Mouse (Mus musculus) limb, embryonic 10.5 days (tissue): ENCODE results near the gene Gm7694. TPM values are rescaled to one million over a fixed set of nuclear protein-coding genes. Genes with fewer than 3 reads are reported as not detected.

ENCODE experiments used
- DNase-seq: peaks from one replicate; pipeline ENCODE4 v3.0.0-alpha.2; 2017; ENCODE audit warnings: low spot score
- H3K27ac ChIP-seq: fragments of 300-500 bp; sonication (generic); 2 replicates; pipeline ENCODE4 v1.5.1; 2016; ENCODE audit warnings: mild to moderate bottlenecking
- H3K27me3 ChIP-seq: fragments of 300-500 bp; sonication (generic); 2 replicates; pipeline ENCODE4 v1.6.1; 2016; ENCODE audit warnings: low read depth, mild to moderate bottlenecking; ENCODE audit not compliant: poor library complexity, severe bottlenecking
- H3K36me3 ChIP-seq: fragments of 300-500 bp; sonication (generic); 2 replicates; pipeline ENCODE4 v1.6.1; 2016; ENCODE audit warnings: mild to moderate bottlenecking, moderate library complexity
- H3K4me1 ChIP-seq: fragments of 300-500 bp; sonication (generic); 2 replicates; pipeline ENCODE4 v1.6.1; 2016
- H3K4me3 ChIP-seq: fragments of 300-500 bp; sonication (generic); 2 replicates; pipeline ENCODE4 v1.5.1; 2016; ENCODE audit warnings: mild to moderate bottlenecking, moderate library complexity
- H3K9me3 ChIP-seq: fragments of 300-500 bp; sonication (generic); replicated peaks from 2 replicates; pipeline ENCODE4 v1.6.1; 2016; ENCODE audit warnings: mild to moderate bottlenecking
- WGBS: fragments of 180-500 bp; shearing (Covaris S2); methylation state at CpG from one replicate; pipeline ENCODE4 v1.1.7; 2016; 5-methylcytosine and 5-hydroxymethylcytosine counted together
- polyA plus RNA-seq: library from polyadenylated mRNA; unstranded; fragments of >200 nt; fragmentation: Nextera tagmentation; extraction: Ambion mirVana; gene quantifications from 2 replicates; pipeline ENCODE4 v1.2.1, GENCODE M21; 2016

Gene Gm7694
- polyA plus RNA-seq = 1.9 and 2.3 TPM in 2 replicates

- Histone ChIP-seq H3K36me3 (no peaks in the 10 kb centered on the region), H3K27me3 (no peaks in the 10 kb centered on the region), H3K9me3 (no peaks in the 10 kb centered on the region), H3K27ac (no peak within 1 kb of the TSS), H3K4me1 (no peaks in the 10 kb centered on the region), H3K4me3 (no peak within 1 kb of the TSS)
- WGBS = 91% methylated on average over 4 of the region's 4 CpGs
- DNase-seq = no peak
These were observed at the start of gene Gm7694 for GRCm38 (mm10) chr1:170306232-170306631. Gm7694 (minus strand) TSS chr1:170306332.

GRCm38 (mm10) chr1:170353335-170353734 is 47.2 kb upstream of the Gm7694 start:
- no peaks in the 10 kb centered on the region for H3K36me3 ChIP-seq

DNA sequence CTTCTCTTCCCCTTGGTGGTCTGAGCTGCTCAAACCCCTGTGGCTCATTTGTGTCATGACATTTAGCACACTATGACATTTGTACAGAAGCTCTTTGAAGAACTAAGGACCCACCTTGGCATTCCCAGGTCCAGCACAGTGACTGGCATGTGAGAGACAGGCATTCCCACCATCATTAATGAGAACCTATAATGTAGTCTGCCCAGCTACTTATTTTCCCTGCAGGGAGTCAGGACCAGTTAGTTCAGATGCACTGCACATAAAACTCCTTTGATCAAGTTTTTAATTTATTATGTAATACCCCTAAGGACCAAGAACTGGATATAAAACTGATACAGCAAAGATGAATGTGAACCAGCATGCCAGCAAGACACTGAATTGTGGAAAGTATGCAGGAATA is 44.9 kb upstream of the Gm7694 start:
- Histone ChIP-seq H3K36me3 (no peaks in the 10 kb centered on the region), H3K27ac (no peak overlapping the region), H3K4me1 (no peaks in the 10 kb centered on the region), H3K27me3 (no peaks in the 10 kb centered on the region), H3K4me3 (no peak overlapping the region), H3K9me3 (no peaks in the 10 kb centered on the region)
- no peak for DNase-seq

More at GRCm38 (mm10) chr1:170353335-170353734, 47.2 kb upstream of the Gm7694 start:
- Histone ChIP-seq H3K27me3 (no peaks in the 10 kb centered on the region), H3K27ac (no peak overlapping the region), H3K4me3 (no peak overlapping the region), H3K9me3 (no peaks in the 10 kb centered on the region), H3K4me1 (no peaks in the 10 kb centered on the region)
- no peak for DNase-seq
- 58% methylated on average over 3 of the region's 3 CpGs for WGBS

- Histone ChIP-seq H3K27me3 (no peaks in the 10 kb centered on the region), H3K9me3 (no peaks in the 10 kb centered on the region), H3K4me3 (no peak overlapping the region), H3K4me1 (no peaks in the 10 kb centered on the region), H3K27ac (no peak overlapping the region), H3K36me3 (no peaks in the 10 kb centered on the region)
- no peak for DNase-seq
- 90% methylated on average over 3 of the region's 3 CpGs for WGBS
These were observed 40.1 kb upstream of the Gm7694 start for GRCm38 (mm10) chr1:170346266-170346665.

DNA sequence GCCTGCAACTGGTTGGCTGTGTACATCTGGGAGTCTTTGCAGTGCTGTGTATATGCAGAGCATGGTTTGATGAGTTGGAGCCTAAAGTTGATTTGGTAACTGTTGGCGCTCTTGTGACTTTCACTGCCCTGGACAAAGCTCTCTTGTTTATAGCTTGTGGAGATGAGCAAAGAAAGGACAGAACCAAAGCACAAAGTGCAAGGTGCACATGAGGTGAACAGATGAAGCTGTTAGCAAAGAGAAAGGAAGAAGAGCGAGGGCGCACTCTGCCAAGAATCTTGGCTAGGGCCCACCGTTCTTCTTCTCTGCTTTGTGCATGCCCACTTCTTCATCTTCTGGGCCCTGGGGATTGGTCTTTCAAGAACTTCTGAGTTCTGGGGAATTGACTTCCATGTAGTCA is 37.8 kb upstream of the Gm7694 start:
- WGBS = 93% methylated on average over 4 of the region's 4 CpGs
- H3K36me3 ChIP-seq = no peaks in the 10 kb centered on the region
- H3K27me3 ChIP-seq = no peaks in the 10 kb centered on the region
- no peak for DNase-seq
- no peak overlapping the region for H3K4me3 ChIP-seq
- H3K9me3 ChIP-seq = no peaks in the 10 kb centered on the region
- no peak overlapping the region for H3K27ac ChIP-seq
- H3K4me1 ChIP-seq = no peaks in the 10 kb centered on the region

GRCm38 (mm10) chr1:170343081-170343480 is 36.9 kb upstream of the Gm7694 start:
- no peaks in the 10 kb centered on the region for H3K27me3 ChIP-seq
- H3K4me3 ChIP-seq = no peak overlapping the region
- H3K36me3 ChIP-seq = no peaks in the 10 kb centered on the region
- H3K4me1 ChIP-seq = no peaks in the 10 kb centered on the region
- DNase-seq = no peak
- H3K27ac ChIP-seq = no peak overlapping the region
- H3K9me3 ChIP-seq = no peaks in the 10 kb centered on the region
- 78% methylated on average over 8 of the region's 8 CpGs for WGBS

GRCm38 (mm10) chr1:170339943-170340342 is 33.8 kb upstream of the Gm7694 start:
- 90% methylated on average over 3 of the region's 3 CpGs for WGBS
- no peak overlapping the region for H3K27ac ChIP-seq
- H3K36me3 ChIP-seq = no peaks in the 10 kb centered on the region
- DNase-seq = no peak
- H3K9me3 ChIP-seq = no peaks in the 10 kb centered on the region
- H3K4me1 ChIP-seq = no peaks in the 10 kb centered on the region
- no peaks in the 10 kb centered on the region for H3K27me3 ChIP-seq
- H3K4me3 ChIP-seq = no peak overlapping the region

GRCm38 (mm10) chr1:170332775-170333174 is 26.6 kb upstream of the Gm7694 start:
- 83% methylated on average over 4 of the region's 4 CpGs for WGBS

DNA sequence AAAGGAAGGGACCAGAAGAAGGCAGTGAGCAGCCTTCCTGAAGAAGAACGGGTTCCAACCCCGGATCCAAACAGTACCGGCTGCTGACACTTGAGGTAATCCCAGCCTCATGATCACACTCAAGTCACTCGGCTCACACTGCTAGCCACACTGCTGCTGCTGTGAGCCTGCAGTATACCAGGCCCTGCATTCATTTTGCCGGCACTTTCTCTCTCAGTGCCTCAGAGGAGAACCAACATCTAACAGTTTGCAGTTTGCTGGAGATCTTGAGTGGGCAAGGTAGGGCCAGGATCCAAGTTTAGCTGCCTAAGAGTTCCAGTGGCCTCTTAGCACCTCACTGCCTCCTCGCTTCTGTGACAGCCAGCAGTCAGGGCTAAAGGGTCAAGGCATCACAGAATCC is 25.8 kb upstream of the Gm7694 start:
- no peak for DNase-seq
- Histone ChIP-seq H3K36me3 (no peaks in the 10 kb centered on the region), H3K4me3 (no peak overlapping the region), H3K4me1 (no peaks in the 10 kb centered on the region), H3K27me3 (no peaks in the 10 kb centered on the region), H3K27ac (no peak overlapping the region), H3K9me3 (no peaks in the 10 kb centered on the region)
- WGBS = 67% methylated on average over 6 of the region's 6 CpGs

More at GRCm38 (mm10) chr1:170332775-170333174, 26.6 kb upstream of the Gm7694 start:
- H3K27ac ChIP-seq = no peak overlapping the region
- DNase-seq = no peak
- H3K9me3 ChIP-seq = no peaks in the 10 kb centered on the region
- no peak overlapping the region for H3K4me3 ChIP-seq
- H3K4me1 ChIP-seq = no peaks in the 10 kb centered on the region
- H3K36me3 ChIP-seq = no peaks in the 10 kb centered on the region
- H3K27me3 ChIP-seq = no peaks in the 10 kb centered on the region

GRCm38 (mm10) chr1:170325277-170325676 is 19.1 kb upstream of the Gm7694 start:
- Histone ChIP-seq H3K9me3 (no peaks in the 10 kb centered on the region), H3K27ac (no peak overlapping the region), H3K4me3 (no peak overlapping the region), H3K36me3 (no peaks in the 10 kb centered on the region), H3K4me1 (no peaks in the 10 kb centered on the region), H3K27me3 (no peaks in the 10 kb centered on the region)
- DNase-seq = no peak
- 94% methylated on average over 4 of the region's 4 CpGs for WGBS

- WGBS = 94% methylated on average over 1 of the region's 1 CpGs
These were observed 18.2 kb upstream of the Gm7694 start for GRCm38 (mm10) chr1:170324312-170324711.

DNA sequence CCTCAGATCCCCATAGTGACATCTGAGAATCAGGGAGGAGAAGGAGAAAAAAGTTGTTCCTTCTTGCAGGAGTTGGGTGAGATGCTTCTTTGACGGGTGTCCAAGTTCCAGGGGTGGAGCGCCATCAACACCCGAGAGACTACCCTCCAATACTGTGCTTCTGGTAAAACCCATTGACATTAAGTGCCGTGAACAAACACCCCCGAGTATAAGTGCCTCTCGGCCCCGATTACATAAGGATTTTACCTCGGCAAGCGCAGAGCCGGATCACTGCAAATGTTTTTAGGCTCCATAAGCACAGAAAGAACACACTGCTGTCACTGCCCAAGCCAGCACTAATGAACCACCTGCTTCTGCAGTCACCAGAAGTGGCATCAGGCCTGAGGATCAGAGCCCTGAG is 16.9 kb upstream of the Gm7694 start:
- H3K4me3 ChIP-seq = no peak overlapping the region
- DNase-seq = no peak
- no peaks in the 10 kb centered on the region for H3K27me3 ChIP-seq
- 90% methylated on average over 10 of the region's 10 CpGs for WGBS
- no peaks in the 10 kb centered on the region for H3K9me3 ChIP-seq
- H3K4me1 ChIP-seq = no peaks in the 10 kb centered on the region
- no peak overlapping the region for H3K27ac ChIP-seq
- H3K36me3 ChIP-seq = no peaks in the 10 kb centered on the region

More at GRCm38 (mm10) chr1:170324312-170324711, 18.2 kb upstream of the Gm7694 start:
- H3K27me3 ChIP-seq = no peaks in the 10 kb centered on the region
- no peaks in the 10 kb centered on the region for H3K4me1 ChIP-seq
- no peak overlapping the region for H3K4me3 ChIP-seq
- DNase-seq = no peak
- no peaks in the 10 kb centered on the region for H3K9me3 ChIP-seq
- no peak overlapping the region for H3K27ac ChIP-seq
- no peaks in the 10 kb centered on the region for H3K36me3 ChIP-seq

DNA sequence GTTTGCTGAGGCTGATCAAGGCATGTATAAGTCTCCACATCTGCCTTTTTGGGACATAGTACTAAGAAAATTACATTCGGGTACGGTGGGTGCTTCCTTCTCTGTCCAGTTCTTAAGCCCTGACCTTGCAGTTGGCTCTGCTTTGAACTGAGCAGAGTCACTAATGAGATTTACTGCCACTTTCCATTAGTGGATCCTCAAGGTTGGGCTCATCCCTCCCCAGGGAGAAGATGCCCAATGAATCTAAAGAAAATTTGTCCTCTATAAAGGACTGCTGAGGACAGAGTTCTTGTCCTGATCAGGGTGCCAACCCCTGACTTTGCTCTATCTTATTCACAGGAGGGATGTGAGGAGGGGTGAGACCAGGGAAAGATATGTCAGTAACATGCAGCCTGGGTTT is 15.9 kb upstream of the Gm7694 start:
- Histone ChIP-seq H3K27me3 (no peaks in the 10 kb centered on the region), H3K27ac (no peak overlapping the region), H3K9me3 (no peaks in the 10 kb centered on the region), H3K4me1 (no peaks in the 10 kb centered on the region), H3K36me3 (no peaks in the 10 kb centered on the region), H3K4me3 (no peak overlapping the region)
- WGBS = 82% methylated on average over 2 of the region's 2 CpGs
- DNase-seq = no peak

GRCm38 (mm10) chr1:170311431-170311830 is 5.3 kb upstream of the Gm7694 start:
- no peaks in the 10 kb centered on the region for H3K27me3 ChIP-seq
- no peak for DNase-seq
- H3K4me3 ChIP-seq = no peak overlapping the region
- WGBS = 84% methylated on average over 6 of the region's 6 CpGs
- H3K4me1 ChIP-seq = peaks cover 3% of the 10 kb centered on the region; the same call in 1 of the 2 replicates
- no peaks in the 10 kb centered on the region for H3K36me3 ChIP-seq
- H3K27ac ChIP-seq = no peak overlapping the region
- no peaks in the 10 kb centered on the region for H3K9me3 ChIP-seq
